2 mouse cellular contexts compared by ENCODE assay signal in the genomic region with DNA sequence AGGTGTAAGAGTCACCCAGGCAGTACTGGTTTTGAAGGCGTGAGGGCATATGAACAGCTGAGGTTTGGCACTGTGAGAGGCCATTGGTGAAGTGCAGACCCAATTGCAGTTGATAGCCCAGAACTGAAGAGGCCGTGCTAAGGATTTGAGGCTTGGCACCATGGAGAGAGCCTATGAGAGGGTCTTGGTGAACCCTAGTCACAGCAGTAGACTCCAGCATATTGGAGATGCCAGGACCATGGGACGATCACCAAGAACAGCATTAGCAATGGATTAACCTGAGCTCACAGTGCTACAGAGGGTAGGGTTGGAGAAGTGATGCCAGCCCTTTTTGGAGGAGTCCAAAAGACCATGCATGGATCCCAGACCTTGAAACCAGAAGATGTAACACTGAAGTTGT. TPM values are rescaled to one million over a fixed set of nuclear protein-coding genes. Genes with fewer than 3 reads are reported as not detected.
"Had no signal": no experiment of that assay in that cellular context is flagged by ENCODE, and none has a peak within 500 bp of the region (broad histone marks: within the 10 kb centered on the region; RNA-seq: fewer than 3 reads in every experiment).

No protein-coding gene starts in this region.

RNA-seq across cellular contexts. Expression of a gene that starts 7.5 kb away (rescaled TPM):
- total RNA-seq: gastrocnemius, postnatal 25 days had no signal

RNA-seq across cellular contexts. Expression of a gene that starts 37.7 kb away (rescaled TPM):
- polyA plus RNA-seq: forebrain, embryonic 13.5 days had no signal
